Mouse (Mus musculus): ENCODE data around the gene Apob. TPM values are rescaled to one million over a fixed set of nuclear protein-coding genes. Genes with fewer than 3 reads are reported as not detected.
"Not testable (repeated sequence)": the region's sequence is repeated elsewhere in the genome, so short reads cannot be mapped to it uniquely, and the experiment has no call there.

The Apob gene
- total and polyA plus RNA-seq, 2 experiments from 2014 or later, result 0.61 TPM; not detected in 1

- TF ChIP-seq EP300 (IDR thresholded peaks at IDR 0.05; ENCODE audit: low read depth), result no peak
- TF ChIP-seq CTCF (IDR thresholded peaks at IDR 0.05; ENCODE audit: low read depth), result no peak
- WGBS, result 54% methylated on average over 2 of the region's 2 CpGs
These were observed 52.6 kb downstream of the Apob start for GRCm38 (mm10) chr12:8030057-8030456.

DNA sequence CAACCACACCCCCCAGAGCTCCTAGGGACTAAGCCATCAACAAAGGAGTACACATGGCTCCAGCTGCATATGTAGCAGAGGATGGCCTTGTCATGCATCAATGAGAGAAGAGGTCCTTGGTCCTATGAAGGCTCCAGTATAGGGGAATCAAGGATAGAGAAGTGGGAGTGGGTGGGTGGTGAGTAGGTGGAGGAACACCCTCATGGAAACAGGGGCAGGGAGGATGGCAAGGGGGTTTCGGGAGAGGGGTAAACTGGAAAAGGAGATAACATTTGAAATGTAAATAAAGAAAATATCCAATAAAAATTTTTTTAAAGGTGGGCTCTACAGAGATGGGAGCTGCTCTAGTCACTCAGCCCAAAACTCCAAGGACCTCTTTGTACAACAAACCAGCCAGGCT, 53.7 kb downstream of the Apob start:
- H3K36me3 ChIP-seq (replicated peaks; ENCODE audit: control insufficient read depth, insufficient read depth, low read length); H3K4me1 ChIP-seq (ENCODE audit: control insufficient read depth, insufficient read depth); H3K9me3 ChIP-seq (replicated peaks; ENCODE audit: control insufficient read depth, low read length); ATAC-seq (ENCODE audit: insufficient read depth, low read depth); H3K4me3 ChIP-seq (ENCODE audit: low read depth, low read length); H3K4me2 ChIP-seq (ENCODE audit: low read depth, low read length); DNase-seq (ENCODE audit: low spot score); H3K27me3 ChIP-seq (ENCODE audit: control insufficient read depth, insufficient read depth, low read length); H3K9ac ChIP-seq (replicated peaks; ENCODE audit: low read depth, low read length); H3K27ac ChIP-seq (ENCODE audit: low read depth): not testable (repeated sequence)
- 88% methylated on average over 1 of the region's 1 CpGs for WGBS

More at GRCm38 (mm10) chr12:8030057-8030456, 52.6 kb downstream of the Apob start:
- no peaks in the 10 kb centered on the region for H3K36me3 ChIP-seq (replicated peaks; ENCODE audit: control insufficient read depth, insufficient read depth, low read length)
- H3K9ac ChIP-seq (replicated peaks; ENCODE audit: low read depth, low read length), result no peak overlapping the region
- DNase-seq (ENCODE audit: low spot score) (no peak), ATAC-seq (ENCODE audit: insufficient read depth, low read depth) (no peak)
- no peaks in the 10 kb centered on the region for H3K4me1 ChIP-seq (ENCODE audit: control insufficient read depth, insufficient read depth)
- H3K4me2 ChIP-seq (ENCODE audit: low read depth, low read length), result no peak overlapping the region
- H3K27me3 ChIP-seq (ENCODE audit: control insufficient read depth, insufficient read depth, low read length), result no peaks in the 10 kb centered on the region
- no peaks in the 10 kb centered on the region for H3K9me3 ChIP-seq (replicated peaks; ENCODE audit: control insufficient read depth, low read length)
- no peak overlapping the region for H3K27ac ChIP-seq (ENCODE audit: low read depth)
- no peak overlapping the region for H3K4me3 ChIP-seq (ENCODE audit: low read depth, low read length)

DNA sequence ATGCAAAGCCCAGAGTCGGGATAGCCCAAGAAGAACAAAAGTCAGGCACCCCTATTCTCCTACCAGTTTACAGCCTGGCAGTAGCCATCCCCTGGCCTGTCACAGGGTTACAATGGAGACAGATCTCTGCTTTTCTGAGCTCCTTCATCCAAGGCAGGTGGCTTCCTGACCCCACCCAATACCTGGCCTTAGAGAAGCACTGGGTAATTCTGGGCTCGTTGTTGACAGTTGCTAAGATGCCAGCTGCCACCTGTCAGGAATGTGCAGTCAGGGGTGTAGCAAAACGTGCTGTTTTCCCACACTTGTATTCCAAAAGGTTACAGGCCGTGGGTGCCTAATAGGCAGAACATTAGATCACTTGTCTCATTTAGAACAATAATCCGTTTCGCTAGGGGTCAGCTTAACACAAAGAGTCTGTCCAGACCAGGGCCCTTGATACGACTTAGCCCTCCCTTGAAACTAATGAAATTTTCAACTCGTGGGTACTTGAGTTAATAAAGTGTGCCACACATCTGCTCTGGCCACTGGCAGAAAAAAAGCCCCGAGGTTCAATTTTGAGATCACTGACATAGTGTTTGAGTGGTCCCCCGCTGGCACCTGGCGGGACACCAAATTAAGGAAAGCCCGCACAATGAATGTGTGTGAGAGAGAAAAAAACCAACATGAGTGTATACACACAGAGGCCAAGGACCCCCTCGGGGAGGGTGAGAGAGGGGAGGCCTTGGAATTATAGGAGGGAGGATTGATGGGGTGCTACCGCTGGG, 54.3 kb downstream of the Apob start:
- H3K9me3 ChIP-seq (replicated peaks; ENCODE audit: control insufficient read depth, low read length), result no peaks in the 10 kb centered on the region
- H3K36me3 ChIP-seq (replicated peaks; ENCODE audit: control insufficient read depth, insufficient read depth, low read length), result no peaks in the 10 kb centered on the region
- H3K27ac ChIP-seq (ENCODE audit: low read depth), result no peak overlapping the region
- H3K4me1 ChIP-seq (ENCODE audit: control insufficient read depth, insufficient read depth), result no peaks in the 10 kb centered on the region
- no peak for DNase-seq (ENCODE audit: low spot score)
- WGBS, result 67% methylated on average over 14 of the region's 14 CpGs
- H3K4me2 ChIP-seq (ENCODE audit: low read depth, low read length), result no peak overlapping the region
- ATAC-seq (ENCODE audit: insufficient read depth, low read depth), result no peak
- TF ChIP-seq EP300 (IDR thresholded peaks at IDR 0.05; ENCODE audit: low read depth) (no peak), CTCF (IDR thresholded peaks at IDR 0.05; ENCODE audit: low read depth) (no peak)
- H3K9ac ChIP-seq (replicated peaks; ENCODE audit: low read depth, low read length), result no peak overlapping the region
- H3K27me3 ChIP-seq (ENCODE audit: control insufficient read depth, insufficient read depth, low read length), result no peaks in the 10 kb centered on the region
- no peak overlapping the region for H3K4me3 ChIP-seq (ENCODE audit: low read depth, low read length)

DNA sequence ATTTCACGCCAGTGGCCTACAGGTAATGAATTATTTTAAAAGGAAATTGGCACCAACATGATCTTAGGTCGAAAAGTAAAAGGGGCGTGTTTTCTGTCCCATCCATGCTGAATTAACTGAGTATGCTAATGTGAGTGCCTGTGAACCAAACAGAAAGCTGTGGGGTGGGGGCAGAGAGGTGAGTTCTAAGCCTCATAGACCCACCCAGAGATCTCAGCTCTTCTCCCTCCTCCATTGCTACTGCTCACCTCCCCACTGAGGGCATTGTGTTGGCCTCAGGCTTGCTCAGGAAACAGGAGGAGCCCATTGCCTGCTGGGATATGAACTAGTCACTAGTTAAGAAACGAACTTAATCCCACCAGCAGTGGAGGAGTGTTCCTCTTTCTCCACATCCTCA, 54.9 kb downstream of the Apob start:
- WGBS, result 58% methylated on average over 4 of the region's 4 CpGs
- no peaks in the 10 kb centered on the region for H3K27me3 ChIP-seq (ENCODE audit: control insufficient read depth, insufficient read depth, low read length)
- H3K36me3 ChIP-seq (replicated peaks; ENCODE audit: control insufficient read depth, insufficient read depth, low read length), result no peaks in the 10 kb centered on the region
- H3K4me3 ChIP-seq (ENCODE audit: low read depth, low read length), result no peak overlapping the region
- TF ChIP-seq CTCF (IDR thresholded peaks at IDR 0.05; ENCODE audit: low read depth) (no peak), EP300 (IDR thresholded peaks at IDR 0.05; ENCODE audit: low read depth) (no peak)
- H3K4me2 ChIP-seq (ENCODE audit: low read depth, low read length), result no peak overlapping the region
- DNase-seq (ENCODE audit: low spot score) (no peak), ATAC-seq (ENCODE audit: insufficient read depth, low read depth) (no peak)
- no peak overlapping the region for H3K9ac ChIP-seq (replicated peaks; ENCODE audit: low read depth, low read length)
- no peak overlapping the region for H3K27ac ChIP-seq (ENCODE audit: low read depth)
- no peaks in the 10 kb centered on the region for H3K4me1 ChIP-seq (ENCODE audit: control insufficient read depth, insufficient read depth)
- no peaks in the 10 kb centered on the region for H3K9me3 ChIP-seq (replicated peaks; ENCODE audit: control insufficient read depth, low read length)

DNA sequence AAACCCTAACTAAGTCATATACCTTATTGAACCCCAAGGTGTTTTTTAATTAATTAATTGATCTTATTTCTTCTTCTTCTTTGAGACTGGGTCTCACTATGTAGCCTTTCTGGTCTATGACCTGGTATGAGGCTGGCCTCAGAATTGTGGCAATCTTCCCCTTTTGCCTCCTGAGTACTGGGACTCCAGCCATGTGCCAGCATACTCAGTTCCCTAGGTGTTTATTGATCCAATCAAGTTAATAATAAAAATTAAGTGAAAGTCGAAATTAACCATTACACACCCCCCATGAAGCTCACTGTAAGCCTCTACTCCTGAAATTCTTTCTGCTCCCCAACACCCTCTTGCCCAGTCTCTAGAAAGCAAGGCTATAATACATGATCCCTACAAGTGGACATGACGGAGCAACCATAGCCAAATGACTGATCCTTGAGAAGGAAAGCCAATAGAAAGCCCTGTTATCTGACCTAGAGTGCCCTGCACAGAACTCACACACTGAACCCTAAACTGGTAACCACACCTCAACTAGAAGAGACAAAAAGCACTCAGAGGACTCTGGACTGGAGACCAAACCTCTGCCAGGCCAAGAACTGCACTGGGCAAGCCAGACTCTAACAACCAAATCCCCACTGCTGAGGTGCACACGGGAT, 60.8 kb downstream of the Apob start:
- ATAC-seq (ENCODE audit: insufficient read depth, low read depth), result no peak
- no peak overlapping the region for H3K27ac ChIP-seq (ENCODE audit: low read depth)
- no peaks in the 10 kb centered on the region for H3K4me1 ChIP-seq (ENCODE audit: control insufficient read depth, insufficient read depth)
- no peaks in the 10 kb centered on the region for H3K27me3 ChIP-seq (ENCODE audit: control insufficient read depth, insufficient read depth, low read length)
- TF ChIP-seq CTCF (IDR thresholded peaks at IDR 0.05; ENCODE audit: low read depth) (no peak), EP300 (IDR thresholded peaks at IDR 0.05; ENCODE audit: low read depth) (no peak)
- no peak overlapping the region for H3K4me3 ChIP-seq (ENCODE audit: low read depth, low read length)
- WGBS, result 74% methylated on average over 3 of the region's 3 CpGs
- no peak overlapping the region for H3K9ac ChIP-seq (replicated peaks; ENCODE audit: low read depth, low read length)
- no peaks in the 10 kb centered on the region for H3K9me3 ChIP-seq (replicated peaks; ENCODE audit: control insufficient read depth, low read length)
- no peak overlapping the region for H3K4me2 ChIP-seq (ENCODE audit: low read depth, low read length)
- H3K36me3 ChIP-seq (replicated peaks; ENCODE audit: control insufficient read depth, insufficient read depth, low read length), result no peaks in the 10 kb centered on the region
- DNase-seq (ENCODE audit: low spot score), result no peak

Data from heart, postnatal 0 days (tissue).